Mouse (Mus musculus): Measurements from ENCODE around the gene Gm45717.

The Gm45717 gene

GRCm38 (mm10) chr7:140967862-140968591 lies 12.3 kb upstream of the Gm45717 start:
- no peak for DNase-seq

DNA sequence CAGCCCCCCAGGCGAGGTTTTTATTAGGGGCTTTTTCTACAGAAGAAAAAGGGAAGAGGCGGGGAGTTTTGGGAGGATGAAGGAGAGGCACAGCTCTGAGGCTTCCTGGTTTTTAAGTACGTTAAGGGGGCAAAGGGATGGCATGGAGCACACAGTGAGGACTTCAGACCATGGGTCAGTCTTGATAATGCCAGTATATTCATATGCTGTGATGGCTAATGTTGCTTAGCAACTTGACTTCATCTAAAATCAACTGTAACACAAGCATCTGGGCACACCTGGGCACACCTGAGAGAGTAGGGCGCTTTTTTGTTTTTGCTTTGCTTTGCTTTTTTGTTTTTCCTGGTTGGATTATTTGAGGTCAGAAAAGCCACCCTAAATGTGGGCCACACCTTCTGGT lies 11.2 kb upstream of the Gm45717 start, which contains the start of gene Ifitm1:
Gene Ifitm1 (plus strand): TSS at position 301 of the 400 bp plus-strand sequence.
- no peak for DNase-seq

DNA sequence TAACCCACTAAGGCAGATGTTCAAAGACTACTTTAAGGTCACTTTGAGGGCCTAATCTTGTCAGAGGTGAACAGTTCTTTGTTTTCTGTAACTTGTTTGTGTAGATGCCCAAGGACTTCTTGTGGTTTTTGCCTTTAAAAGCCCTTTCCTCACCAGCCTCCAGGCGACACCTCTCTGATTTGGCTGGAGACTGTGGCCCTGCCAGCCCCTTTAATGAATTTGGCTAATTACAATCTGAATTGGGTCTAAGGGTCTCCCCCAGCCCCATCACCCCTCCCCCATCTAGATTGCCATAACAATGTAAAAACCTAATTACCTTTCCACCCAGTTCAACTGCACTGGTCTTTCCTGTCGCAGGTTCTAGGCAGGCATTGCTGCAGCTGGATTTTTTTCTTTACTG lies 7.0 kb upstream of the Gm45717 start:
- no peak for DNase-seq

- no peak for DNase-seq
Observed at GRCm38 (mm10) chr7:140961416-140961815, 5.7 kb upstream of the Gm45717 start.

GRCm38 (mm10) chr7:140960026-140960425 lies 4.3 kb upstream of the Gm45717 start:
- DNase-seq, result no peak

- no peak for DNase-seq
Observed at GRCm38 (mm10) chr7:140959181-140959901, 3.6 kb upstream of the Gm45717 start.

- no peak for DNase-seq
Observed at GRCm38 (mm10) chr7:140956556-140956869, 776 bp upstream of the Gm45717 start.

DNA sequence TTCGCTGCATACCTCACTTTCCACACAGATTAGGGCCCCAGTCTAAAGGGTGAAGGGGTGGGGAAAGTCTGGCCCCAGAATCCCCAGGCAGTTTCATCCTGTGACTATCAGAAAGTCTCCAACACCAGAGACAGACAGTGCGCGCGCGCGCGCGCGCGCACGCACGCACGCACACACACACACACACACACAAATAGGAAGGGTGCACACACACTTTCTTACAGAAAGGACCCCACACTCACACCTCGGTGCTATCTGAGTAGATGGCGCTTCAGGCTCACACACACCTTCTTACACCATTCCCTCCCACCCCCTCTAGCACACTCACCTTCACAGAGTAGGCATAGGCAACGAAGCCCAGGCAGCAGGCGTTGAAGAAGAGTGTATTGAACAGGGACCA lies 395 bp downstream of the Gm45717 start:
- no peak for DNase-seq

DNA sequence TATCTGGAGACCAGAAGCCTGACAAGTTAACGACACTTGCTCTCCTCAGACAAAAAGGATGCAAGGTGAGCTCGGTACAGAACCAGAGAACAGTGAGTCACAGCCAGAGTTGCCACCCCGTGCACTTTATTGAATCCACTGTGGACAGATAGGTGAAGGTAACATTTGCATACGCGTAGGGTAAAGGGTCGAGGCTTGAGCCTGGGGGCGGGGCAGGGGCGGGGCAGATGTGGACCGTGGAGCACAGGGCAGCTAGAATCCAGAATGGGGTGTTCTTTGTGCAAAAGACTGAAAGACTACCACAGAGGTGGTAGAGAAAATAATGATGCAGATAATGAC lies 1.0 kb downstream of the Gm45717 start:
- DNase-seq, result no peak

DNA sequence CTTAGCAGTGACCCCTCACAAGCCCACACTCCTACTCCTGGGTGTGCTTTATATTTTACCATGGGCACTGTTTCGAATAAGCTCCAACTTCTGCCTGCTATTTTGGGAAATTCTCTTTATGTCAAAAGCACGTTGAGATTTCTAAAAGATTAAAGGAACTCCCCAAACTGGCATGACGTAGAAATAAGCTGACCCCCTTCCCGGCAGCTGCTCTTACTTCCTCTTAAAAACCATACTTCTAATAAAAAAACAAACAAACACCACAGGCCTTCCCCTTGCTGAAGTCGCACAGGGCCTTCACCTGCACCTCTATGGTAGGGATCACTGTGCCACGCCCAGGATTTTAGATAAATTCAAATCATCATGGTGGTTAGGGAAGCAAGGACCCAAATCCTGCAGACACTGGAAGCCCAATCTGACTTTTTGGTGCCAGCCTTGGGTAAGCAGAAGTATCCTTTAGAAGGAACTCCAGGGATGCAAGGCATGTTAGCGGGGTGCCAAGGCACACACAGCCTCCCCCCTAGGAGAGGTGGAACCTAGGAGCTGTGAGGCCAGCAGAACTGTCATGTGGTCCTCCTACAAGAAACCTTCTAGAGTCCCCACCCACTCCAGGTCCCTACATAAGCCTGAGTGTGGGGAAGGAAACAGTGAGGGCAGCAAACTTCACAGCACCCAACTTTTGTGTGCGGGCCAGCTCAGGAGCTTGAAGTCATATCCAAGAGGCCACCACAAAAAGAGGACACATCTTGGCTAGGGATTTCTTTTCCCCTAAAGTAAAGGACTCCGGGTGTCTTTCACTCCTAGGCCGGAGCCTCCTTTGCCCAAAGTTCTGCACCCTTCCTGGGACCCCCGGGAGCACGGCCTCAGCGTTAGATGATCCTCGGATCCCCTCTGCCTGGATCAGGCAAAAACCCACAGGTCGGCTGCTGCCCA lies 1.7 kb downstream of the Gm45717 start:
- no peak for DNase-seq

DNA sequence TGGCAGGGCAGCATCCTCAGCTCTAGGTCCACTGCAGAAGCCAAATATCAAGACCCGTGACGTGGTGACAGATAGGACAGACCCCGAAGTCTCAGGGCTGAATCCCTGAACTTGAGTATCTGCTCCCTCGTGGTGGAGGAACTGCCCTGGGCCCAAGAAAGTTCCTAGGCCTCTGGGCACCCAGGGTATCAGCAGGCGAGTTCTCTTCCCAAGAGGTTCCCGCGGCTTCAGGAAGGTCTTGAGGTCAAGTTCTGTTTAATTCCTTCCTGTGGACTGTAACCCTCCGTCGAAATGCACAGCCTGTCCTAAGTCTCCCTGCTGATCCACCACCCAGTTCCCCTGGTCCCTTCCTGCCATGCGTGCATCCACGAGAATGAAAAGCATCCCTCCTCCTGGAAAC lies 2.6 kb downstream of the Gm45717 start:
- no peak for DNase-seq

GRCm38 (mm10) chr7:140952441-140952840 lies 3.3 kb downstream of the Gm45717 start:
- no peak for DNase-seq

- DNase-seq, result no peak
Observed at GRCm38 (mm10) chr7:140951765-140952164, 4.0 kb downstream of the Gm45717 start.

DNA sequence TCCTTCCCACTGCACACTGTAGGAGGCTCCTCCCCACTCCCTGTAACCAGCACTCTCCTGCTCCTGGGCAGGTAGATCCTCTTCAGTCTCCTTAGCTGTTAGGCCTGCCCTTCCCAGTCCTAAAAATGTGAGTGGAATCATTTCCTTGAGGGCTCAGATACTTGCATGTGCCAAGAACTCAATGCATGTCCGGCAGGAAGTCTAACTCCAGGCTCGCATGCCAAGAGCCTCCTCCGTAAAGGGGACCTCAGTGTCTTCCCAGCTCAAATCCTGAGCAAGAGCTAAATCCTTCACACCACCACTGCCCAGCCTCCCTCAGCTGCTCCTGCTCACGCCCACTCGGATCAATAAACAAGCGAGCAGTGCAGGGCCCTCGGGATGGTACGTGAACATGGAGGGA lies 4.7 kb downstream of the Gm45717 start:
- no peak for DNase-seq

DNA sequence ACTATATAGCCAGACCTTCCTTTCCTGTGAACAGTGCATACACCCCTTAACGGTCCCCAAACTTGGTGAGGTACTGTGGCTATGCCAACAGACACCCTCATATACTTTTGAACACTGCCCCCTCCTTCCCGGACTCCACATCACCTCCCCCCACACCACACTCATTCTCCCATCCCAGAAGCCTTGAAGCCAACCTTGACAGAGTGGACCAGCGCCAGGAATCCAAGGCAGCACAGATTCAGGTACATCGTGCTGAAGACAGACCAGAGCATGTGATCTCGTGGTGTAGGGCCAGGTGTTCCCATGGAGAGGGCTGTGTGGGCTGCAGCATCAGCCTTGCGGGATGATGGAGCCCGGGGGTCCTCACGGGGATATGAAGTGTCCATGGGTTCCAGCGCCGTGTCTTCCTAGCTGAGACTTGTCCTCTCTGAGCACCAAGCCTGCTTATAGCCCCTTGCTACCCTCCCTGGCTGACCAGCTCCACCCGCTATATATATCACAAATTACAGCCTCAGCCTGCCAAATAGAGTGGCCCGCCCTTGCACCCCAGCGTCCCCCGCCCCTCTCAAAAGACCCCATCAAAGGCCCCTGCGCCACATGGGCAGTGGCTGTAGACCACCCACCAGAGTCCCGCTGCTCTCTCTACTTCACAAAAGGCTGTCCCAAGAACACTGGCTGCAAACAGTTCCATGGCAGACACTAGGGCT lies 5.8 kb downstream of the Gm45717 start, which contains the start of gene Ifitm5:
Gene Ifitm5 (minus strand): TSS at position 468 of the 707 bp plus-strand sequence.
- no peak for DNase-seq

- DNase-seq, result no peak
Observed at GRCm38 (mm10) chr7:140949255-140949654, 6.5 kb downstream of the Gm45717 start.

DNA sequence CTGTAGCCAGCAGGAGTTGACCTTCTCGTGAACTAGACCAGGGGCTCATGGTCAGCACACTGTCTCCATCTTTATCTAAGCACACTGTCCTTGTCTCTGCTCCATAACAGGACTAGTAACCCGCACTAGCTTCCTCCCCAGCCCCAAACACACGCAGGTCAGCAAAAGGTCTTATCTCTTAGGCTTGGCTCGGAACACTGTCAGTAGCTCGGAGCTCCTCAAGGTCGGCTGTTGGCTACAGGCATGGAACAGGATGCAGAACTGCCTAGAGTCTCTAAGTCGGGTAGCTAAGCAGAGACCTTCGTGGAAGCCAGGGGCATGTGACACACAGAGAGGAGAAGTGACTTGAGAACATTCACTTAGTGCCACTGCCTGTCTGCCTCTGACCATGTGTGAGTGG lies 7.6 kb downstream of the Gm45717 start:
- no peak for DNase-seq

- no peak for DNase-seq
Observed at GRCm38 (mm10) chr7:140946980-140947379, 8.8 kb downstream of the Gm45717 start.

DNA sequence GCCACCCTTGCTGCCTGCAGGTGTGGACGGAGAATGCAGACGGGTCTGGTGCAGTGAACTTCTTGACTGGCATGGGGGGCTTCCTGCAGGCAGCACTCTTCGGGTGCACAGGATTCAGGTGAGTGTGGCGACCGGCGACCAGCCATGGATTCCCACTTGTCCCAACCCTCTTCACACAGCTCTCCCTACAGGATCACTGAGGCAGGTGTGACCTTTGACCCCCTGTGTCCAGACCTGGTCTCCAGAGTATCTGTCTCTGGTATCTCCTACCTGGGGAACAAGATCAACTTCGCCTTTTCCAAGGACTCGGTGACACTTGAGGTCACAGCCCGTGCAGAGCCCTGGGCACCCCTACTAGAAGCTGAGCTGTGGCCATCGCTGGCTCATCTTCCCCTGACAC lies 9.4 kb downstream of the Gm45717 start:
- DNase-seq, result no peak

DNA sequence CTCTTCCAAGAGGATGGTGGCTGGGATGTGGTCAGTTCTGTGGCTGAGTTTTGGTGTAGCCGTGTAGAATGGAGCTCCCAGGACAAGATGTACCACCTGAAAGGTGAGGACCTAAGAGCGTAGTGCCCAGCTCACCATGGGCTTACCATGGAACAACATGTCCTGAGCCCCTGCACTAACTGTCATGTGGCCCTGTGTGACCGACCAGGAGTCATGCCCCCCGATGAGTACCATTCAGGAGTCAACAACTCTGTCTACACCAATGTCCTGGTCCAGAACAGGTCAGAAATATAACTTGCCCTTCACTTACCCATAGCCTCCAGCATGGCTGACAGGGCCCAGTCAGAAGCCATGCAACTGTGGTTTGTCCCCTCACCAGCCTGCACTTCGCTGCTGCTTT lies 10.5 kb downstream of the Gm45717 start:
- no peak for DNase-seq

GRCm38 (mm10) chr7:140944236-140944635 lies 11.5 kb downstream of the Gm45717 start:
- DNase-seq, result no peak

- DNase-seq, result no peak
Observed at GRCm38 (mm10) chr7:140943356-140943755, 12.4 kb downstream of the Gm45717 start.

DNA sequence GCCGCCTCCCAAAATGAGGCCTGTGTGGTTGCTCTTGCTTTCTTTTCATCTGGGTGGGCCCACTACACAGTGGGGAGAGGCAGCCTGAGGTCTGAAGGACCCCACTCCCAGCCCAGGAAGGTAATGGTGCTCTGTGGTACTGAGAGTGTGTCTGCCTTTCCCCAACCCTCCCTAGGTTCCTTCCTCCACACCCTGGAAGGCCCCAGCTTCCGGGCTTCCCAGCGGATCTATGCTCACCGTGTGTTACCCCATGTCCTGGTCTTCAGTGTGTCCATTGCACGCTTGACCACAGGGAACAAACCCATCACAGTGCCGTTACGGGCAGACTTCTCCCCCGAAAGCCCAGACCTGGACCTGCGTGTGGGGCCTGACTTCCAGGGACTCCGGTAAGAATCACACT lies 12.9 kb downstream of the Gm45717 start:
- no peak for DNase-seq
